Mouse (Mus musculus): ENCODE results near the gene Msantd3. TPM values are rescaled to one million over a fixed set of nuclear protein-coding genes. Genes with fewer than 3 reads are reported as not detected.

Msantd3 gene
- total RNA-seq, 2 experiments from 2014 or later, result 20.3 to 21.3 TPM

GRCm38 (mm10) chr4:48605650-48606049 lies 65.9 kb downstream of the Msantd3 start:
- no peak for DNase-seq

- DNase-seq, result no peak
Observed at GRCm38 (mm10) chr4:48609485-48609884, 69.8 kb downstream of the Msantd3 start.

GRCm38 (mm10) chr4:48610251-48610650 lies 70.5 kb downstream of the Msantd3 start:
- no peak for DNase-seq

Other genes with a start within 250 kb of the Msantd3 start
- gene Tex10, start 66.5 kb upstream of the Msantd3 start, total RNA-seq (2021), result 10 to 100 TPM; 22.4 to 31.6 TPM
- gene Tmeff1, start 45.2 kb downstream of the Msantd3 start, total RNA-seq (2021), result 10 to 100 TPM; 30.6 to 32.3 TPM
- gene Cavin4, start 123.6 kb downstream of the Msantd3 start, total RNA-seq (2021), result 10 to 100 TPM in 1 of 2 experiments, 1 to 10 TPM in 1; 3.6 to 14.0 TPM

All from adrenal gland, postnatal 10 days (tissue).